Mouse (Mus musculus): ENCODE measurements around the gene Acap2. TPM values are rescaled to one million over a fixed set of nuclear protein-coding genes. Genes with fewer than 3 reads are reported as not detected.

Acap2 gene
- total RNA-seq, 2 experiments from 2014 or later = 60.7 to 90.0 TPM

GRCm38 (mm10) chr16:31171418-31171817 is 29.6 kb downstream of the Acap2 start:
- no peak for ATAC-seq (ENCODE audit: poor library complexity, severe bottlenecking)

GRCm38 (mm10) chr16:31170297-31170696 is 30.7 kb downstream of the Acap2 start:
- no peak for ATAC-seq (ENCODE audit: poor library complexity, severe bottlenecking)

DNA sequence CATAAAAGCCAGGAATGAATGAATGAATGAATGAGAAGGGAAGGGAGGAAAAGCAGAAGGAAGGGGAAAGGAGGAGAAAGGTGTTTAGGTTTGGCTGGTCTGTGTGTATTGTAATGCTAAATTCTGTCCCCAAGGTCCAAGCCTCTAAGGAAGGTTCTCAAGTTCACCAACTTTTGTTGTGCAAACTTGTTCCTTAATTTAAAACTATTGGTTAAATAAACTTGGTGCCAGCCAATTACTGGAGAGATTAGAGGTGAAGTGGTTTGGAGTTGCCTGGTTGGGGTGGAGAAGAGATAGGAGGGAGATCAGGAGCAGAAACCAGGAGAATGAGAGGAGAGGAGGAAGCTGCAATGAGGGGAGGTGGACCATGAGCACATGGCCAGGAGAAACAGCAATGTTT is 31.4 kb downstream of the Acap2 start:
- ATAC-seq (ENCODE audit: poor library complexity, severe bottlenecking) = no peak

GRCm38 (mm10) chr16:31167934-31168333 is 33.1 kb downstream of the Acap2 start:
- no peak for ATAC-seq (ENCODE audit: poor library complexity, severe bottlenecking)

DNA sequence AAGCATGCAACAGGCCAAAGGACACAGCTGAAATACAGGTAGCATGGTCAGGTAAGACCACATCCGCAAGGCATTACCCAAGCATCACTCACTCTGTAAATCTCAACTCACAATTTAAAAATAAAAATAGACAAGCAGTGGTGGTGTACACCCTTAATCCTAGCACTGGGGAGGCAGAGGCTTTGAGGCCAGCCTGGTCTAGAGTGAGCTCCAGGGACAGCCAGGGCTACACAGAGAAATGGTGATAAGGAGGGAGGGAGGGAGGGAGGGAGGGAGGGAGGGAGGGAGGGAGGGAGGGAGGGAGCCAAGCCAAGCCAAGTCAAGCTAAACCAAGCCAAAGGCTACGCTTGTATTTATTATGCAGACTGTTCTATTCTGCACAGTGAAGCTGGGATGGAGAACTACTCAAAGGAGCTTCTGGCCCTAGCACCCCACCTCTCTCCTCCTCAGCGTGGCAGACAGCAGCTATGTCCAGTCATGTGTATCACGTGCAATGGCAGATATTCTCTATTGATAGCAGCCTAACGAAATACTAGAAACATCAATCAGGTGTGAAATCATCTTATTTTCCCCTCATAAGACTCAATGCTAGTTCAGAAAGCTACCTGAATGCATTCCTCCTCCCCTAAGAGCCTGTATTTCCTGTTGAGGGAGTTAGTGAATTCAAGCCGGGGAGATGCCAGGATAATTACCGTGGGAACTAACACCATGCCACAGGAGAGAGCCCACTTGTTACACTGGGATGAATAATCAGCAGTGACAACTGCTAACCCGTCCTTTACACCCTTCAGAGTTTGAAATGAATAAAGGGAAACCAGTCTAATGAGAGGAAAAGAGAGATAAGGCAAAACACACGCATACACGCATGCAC is 33.8 kb downstream of the Acap2 start:
- ATAC-seq (ENCODE audit: poor library complexity, severe bottlenecking) = no peak

DNA sequence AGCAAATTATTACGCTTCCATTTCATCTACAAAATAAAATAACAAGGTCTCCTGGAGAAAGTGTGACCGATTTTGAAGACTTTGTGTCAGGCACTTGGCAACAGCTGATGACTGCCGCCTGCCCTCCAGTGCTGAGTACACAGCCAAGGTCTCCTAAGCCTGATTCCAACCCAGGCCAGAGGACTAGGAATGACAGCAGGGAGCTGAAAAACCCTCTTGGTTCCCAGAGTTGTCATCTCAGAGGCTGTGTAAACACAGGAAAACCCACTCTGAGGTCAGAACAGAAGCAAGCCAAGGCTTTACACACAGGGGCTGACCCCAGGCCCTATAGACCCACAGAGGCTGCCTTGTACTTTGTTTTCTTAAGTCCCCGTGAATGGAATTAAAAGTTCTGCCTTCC is 35.1 kb downstream of the Acap2 start:
- no peak for ATAC-seq (ENCODE audit: poor library complexity, severe bottlenecking)

DNA sequence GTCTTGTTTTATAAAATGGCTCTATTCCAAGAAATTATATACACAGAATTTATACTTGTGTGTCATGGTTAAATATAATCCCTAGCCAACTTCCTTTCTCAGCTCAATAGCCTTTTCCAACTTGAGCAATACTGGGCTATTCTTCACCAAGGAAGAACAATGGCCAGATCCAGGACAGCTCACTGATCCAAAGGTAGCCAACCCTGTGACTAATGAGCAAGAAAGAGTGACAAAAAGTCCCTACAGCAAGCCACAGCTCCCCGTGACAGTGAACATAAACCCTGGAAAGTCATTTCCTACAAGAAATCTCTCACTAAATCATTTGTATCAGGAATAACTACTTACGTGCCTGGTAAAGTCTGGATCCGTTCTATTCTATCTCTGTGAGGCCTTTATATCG is 35.6 kb downstream of the Acap2 start:
- no peak for ATAC-seq (ENCODE audit: poor library complexity, severe bottlenecking)

GRCm38 (mm10) chr16:31164125-31164524 is 36.9 kb downstream of the Acap2 start:
- no peak for ATAC-seq (ENCODE audit: poor library complexity, severe bottlenecking)

- ATAC-seq (ENCODE audit: poor library complexity, severe bottlenecking) = no peak
These were observed 40.6 kb downstream of the Acap2 start for GRCm38 (mm10) chr16:31160486-31160885.

- ATAC-seq (ENCODE audit: poor library complexity, severe bottlenecking) = no peak
These were observed 41.6 kb downstream of the Acap2 start for GRCm38 (mm10) chr16:31159491-31159890.

DNA sequence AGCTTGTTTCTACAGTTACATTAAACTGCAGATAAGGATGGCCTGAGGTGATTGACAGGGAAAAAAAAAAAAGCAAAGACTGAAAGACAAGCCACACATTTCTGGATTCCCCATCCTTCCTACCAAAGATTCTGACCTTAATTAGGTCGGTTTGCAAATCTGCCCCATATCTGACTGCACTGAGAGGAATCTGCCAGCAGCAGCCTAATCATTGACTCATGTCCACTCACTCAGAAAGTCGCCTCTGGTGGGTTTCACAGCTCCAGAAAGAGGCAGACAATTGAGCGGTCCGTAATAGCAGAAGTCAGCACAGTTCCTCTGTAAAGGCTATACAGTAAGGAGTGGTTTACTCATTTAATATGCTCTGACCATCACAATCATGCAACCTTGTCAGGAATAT is 51.2 kb downstream of the Acap2 start:
- ATAC-seq (ENCODE audit: poor library complexity, severe bottlenecking) = no peak

GRCm38 (mm10) chr16:31148891-31149290 is 52.2 kb downstream of the Acap2 start:
- ATAC-seq (ENCODE audit: poor library complexity, severe bottlenecking) = 0 out of 2 replicates have a peak, but pooled peaks have one; percentile 27

DNA sequence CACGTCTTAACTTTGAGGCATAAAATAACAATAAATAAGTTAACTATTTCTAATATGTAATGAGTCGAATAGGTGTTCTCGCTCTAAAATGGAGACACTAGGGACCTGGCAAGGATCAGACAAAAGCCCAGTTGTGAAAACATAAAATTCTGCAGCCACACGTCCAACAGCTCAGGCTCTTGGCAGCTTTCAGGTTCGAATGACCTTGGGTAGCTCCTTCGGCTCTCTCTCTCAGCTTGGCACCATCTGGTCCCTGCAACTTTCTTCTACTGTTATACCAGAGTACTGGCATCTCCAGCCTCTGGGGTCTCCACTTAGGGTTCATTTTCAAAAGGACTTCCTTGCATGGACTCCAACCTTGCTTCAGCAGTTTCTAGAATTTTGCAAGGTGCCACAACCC is 53.3 kb downstream of the Acap2 start:
- no peak for ATAC-seq (ENCODE audit: poor library complexity, severe bottlenecking)

DNA sequence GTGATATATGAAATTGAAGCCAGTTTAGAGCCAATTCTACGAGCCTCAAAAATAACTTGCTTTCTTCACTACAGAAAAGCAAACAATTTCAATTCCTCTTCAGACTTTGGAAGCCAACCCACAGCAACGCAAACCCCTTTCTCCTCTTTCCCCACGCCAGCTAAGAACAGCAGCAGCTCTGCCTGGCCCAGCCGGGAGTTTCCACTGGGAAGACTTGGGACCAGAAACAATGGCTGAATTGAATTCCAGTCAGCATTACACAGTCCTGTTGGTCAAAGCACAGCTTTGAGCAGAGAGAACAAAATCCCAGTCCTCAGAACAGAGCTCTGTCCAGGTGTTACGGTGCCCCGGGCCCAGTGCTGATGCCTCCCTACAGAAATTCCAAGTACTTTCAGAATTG is 59.1 kb downstream of the Acap2 start:
- ATAC-seq (ENCODE audit: poor library complexity, severe bottlenecking) = no peak

GRCm38 (mm10) chr16:31136616-31137253 is 64.3 kb downstream of the Acap2 start:
- peak; percentile 80 for ATAC-seq (ENCODE audit: poor library complexity, severe bottlenecking)

DNA sequence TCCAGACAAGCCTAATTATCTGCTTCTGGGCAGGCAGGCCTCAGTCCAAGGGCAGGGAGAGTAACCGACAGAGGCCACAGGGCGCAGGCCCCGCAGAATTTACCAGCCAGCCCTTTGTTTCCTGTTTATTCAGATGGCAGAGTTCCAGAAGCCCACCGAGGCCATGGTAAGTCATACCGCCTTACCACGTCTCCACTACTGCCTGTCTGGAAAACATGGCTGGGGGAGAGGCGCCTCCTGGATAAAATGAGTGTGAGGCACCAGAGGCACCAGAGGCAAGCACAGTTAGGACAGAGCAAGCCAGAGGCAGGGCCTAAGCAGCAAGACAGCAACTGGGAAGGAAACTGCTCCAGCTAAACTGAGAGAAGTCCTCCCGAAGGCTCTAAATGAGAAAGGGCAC is 65.5 kb downstream of the Acap2 start:
- ATAC-seq (ENCODE audit: poor library complexity, severe bottlenecking) = no peak

GRCm38 (mm10) chr16:31131531-31131930 is 69.5 kb downstream of the Acap2 start:
- ATAC-seq (ENCODE audit: poor library complexity, severe bottlenecking) = no peak

DNA sequence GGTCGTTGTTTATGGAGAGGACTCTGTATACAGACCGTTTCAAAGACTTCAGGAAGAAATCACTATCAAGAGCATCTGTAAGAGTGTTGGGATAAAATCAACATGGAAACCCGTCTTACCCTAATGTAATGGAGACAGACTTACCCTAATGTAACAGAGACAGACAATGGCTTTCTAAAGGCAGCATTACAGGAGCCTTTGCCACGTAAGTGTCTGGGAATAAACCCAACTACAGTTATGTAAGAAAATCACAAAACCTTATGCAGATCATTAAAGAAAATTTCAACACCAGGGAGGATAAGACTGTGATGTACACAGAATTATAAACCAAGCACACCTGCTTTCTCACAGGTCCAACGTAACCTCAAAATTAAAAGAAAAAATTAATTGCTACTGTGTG is 72.9 kb downstream of the Acap2 start:
- ATAC-seq (ENCODE audit: poor library complexity, severe bottlenecking) = no peak

DNA sequence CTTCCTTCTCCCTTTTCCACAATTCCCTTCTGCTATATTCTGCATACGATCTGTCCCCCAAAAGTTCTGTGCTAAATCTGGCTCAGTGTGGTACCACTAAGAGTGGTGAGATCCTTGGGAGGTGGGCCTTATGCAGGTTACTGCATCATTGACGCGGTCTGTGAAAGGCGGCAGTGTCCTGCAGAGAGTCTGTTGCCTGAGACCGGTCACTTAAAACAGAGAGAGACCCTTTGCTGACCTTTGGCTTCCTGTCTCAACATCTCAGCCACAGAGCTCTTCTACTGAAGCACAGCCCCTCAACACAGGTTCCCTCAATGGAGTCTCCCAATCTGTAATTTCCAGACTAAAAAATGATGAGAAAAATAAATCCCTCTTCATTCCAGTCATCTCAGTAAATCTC is 76.1 kb downstream of the Acap2 start:
- ATAC-seq (ENCODE audit: poor library complexity, severe bottlenecking) = no peak

DNA sequence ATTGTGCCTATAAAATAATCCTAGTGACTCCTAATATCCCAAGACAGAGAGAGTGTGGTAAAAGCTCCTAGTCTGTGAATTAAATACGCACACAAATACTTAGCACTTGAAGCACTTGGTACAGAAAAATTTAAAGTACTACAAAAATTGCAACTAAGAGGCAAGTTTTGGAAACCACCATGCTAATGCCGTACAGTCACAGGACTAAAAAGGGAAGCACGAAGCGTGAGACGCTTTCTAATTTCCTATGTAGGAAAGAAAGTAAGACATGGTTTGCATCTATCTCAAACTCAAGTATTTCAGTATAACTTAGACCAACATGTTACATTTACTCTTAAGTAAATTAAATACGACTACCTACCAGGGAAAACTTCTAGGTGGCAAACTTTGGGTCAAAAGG is 79.4 kb downstream of the Acap2 start:
- no peak for ATAC-seq (ENCODE audit: poor library complexity, severe bottlenecking)

DNA sequence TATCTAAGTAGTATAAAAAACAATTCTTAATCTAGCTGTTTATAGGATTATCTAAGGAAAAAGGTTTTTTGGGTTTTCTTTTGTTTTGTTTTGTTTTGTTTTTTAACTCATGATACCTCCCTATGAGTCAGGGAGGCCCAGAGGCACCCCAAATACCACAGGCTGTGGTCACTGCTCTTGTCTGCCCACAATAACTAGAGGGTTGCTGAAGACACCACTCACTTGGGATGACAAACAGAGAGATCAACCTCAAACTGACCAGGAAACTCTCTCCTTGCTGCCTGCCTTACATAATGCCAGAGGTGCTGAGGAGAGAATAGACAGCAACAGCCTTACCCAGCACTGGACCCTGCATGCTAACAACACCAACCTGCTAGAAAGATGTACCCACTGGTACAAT is 87.4 kb downstream of the Acap2 start:
- no peak for ATAC-seq (ENCODE audit: poor library complexity, severe bottlenecking)

DNA sequence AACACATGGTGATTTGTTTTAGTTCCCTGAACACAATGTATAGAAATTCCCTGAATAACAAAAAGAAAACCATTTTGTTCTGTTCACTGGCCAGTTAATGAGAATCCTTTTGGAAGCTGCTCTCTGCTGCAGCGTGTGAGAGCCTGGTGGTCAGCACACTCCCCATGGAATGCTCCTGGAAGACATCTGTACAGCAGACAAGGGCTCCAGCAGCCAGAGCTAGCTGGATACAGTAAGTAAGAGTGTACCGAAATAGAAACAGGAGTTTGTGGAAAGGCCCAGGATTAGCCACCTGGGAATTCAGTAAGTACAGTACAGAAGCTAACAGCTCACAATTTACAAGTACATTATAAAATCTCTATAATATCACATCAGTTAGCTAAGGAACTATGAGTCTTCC is 99.7 kb downstream of the Acap2 start:
- no peak for ATAC-seq (ENCODE audit: poor library complexity, severe bottlenecking)

All from megakaryocyte, adult 5-6 weeks (primary cell).